Mouse (Mus musculus) lung, adult 2 months (tissue): ENCODE data around the gene Usp24.

Source experiments
- CTCF ChIP-seq: fragments of 200-500 bp; IDR thresholded peaks from 2 replicates; pipeline ENCODE4 v1.5.1; 2011; ENCODE audit warnings: mild to moderate bottlenecking, low read length, control low read depth; ENCODE audit not compliant: insufficient read depth
- POLR2A ChIP-seq: fragments of 200-500 bp; IDR thresholded peaks from 2 replicates; pipeline ENCODE4 v1.6.1; 2011; ENCODE audit warnings: low read depth, mild to moderate bottlenecking, control low read depth, low read length, borderline replicate concordance; ENCODE audit errors: extremely low read depth

DNA sequence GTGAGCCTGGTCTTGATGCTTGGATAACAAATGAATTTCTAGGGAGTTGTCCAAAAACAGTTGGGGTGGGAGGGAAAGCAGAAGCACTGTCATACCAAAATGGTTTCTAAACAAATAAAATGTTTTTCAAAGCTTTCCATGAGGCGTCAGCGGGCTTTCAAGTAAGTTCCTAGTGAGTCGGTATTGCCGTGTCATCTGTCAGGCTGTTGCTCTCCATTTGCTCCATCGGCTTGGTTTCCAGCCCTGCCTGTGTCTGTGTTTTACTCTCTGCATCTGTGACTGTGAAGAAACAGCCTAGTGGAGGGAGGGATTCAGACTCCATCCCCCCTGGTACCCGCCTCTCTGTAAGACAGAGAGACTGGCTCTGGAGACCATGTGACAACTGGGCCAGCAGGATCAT lies 103.8 kb downstream of the Usp24 start:
- TF ChIP-seq POLR2A, result no peak
- TF ChIP-seq CTCF, result no peak
